Mouse (Mus musculus) layer of hippocampus, adult 11-12 months (tissue): ENCODE results near the gene Nfkbie.

ENCODE experiments used
- DNase-seq: peaks from one replicate; pipeline ENCODE4 v3.0.0; 2022; ENCODE audit warnings: low spot score

Gene Nfkbie

DNA sequence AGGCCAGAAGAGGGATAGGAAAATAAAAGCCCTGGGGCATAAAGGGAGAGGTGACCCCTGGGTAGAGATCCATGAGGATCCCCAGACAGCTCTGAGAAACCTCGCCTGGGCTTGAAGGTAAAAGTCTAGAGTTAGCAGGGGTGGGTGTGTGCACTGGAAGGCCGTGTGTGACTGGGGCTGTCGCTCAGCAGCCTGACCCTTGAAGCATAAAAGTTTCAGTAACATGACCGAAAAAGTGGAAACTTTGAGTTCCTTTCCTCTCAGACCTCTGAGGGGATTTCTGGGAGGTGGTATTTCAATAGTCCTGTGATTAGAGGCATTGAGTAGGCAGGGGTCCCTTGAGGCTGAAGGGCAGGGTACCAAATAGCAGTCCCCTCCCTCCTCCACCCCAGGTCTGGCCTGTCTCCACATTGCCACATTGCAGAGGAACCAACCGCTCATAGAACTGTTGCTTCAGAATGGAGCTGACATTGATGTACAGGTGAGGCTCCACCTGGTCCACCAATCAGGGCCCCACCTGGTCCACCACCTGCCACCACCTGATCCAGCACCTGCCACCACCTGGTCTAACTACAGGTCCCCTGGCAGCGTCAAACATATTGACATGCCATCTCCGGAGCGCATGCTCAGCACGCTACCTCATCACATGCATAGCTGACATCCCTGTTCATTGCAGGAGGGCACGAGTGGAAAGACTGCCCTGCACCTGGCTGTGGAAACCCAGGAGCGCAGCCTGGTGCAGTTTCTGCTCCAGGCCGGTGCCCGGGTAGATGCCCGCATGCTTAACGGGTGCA lies 4.4 kb downstream of the Nfkbie start:
- DNase-seq = no peak

DNA sequence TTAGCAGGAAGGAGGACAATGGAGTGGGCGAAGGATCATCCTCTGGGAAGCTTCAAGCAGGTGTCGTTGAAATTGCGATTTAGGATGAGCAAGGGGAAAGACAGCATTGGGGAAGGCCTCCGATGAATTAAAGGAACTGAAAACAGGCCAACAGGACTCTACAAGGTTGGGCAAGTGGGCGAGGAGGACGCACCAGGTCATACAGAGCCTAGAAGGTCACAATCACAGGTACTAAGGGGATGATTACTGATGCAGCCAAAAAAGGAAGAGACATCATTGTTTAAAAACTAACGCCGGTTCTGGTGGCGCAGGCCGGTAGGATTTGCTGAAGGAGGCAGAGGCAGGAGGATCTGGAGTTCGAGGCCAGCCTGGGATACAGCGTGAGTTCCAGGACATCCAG lies 7.7 kb downstream of the Nfkbie start:
- no peak for DNase-seq

DNA sequence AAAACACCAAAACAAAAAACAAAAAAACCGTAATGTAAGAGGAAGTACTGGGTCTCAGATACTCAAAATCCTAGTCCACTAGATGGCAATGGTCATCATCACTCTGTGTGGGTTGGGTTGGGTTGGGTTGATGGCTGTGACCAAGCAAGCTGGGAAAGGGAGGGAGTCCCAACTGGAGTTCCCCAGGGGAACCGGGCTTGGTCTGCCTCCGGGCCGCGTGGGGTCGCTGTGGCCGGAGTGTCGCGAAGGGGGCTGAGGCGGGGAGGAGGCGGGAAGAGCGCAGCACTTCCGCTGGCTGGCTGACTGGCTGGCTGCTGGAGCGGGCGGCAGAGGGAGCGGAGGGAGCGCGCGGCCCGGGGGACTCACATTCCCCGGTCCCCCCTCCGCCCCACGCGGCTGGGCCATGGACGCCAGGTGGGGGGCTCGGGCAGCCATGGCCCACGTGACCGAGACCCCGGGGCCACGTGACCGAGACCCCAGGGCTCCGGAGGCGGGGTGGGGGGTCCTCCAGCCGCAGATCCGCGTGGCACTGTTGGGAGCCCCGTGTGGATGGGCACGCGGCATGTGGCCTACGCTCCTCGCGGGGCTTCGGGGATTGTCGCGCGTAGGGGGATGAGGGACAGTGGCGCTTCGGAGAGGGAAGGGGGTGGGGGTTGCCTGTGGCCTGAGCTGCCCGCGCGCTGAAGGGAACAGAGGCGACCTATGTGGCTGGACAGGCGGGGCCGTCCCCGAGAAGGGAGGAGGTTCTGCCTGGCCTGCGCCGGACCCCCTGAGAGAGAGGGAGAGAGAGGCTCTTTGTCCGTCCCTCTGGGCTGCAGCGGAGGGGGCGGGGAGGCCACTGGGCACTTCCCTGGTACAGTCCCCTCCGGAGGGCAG lies 8.4 kb downstream of the Nfkbie start, which contains the start of gene Slc35b2:
Slc35b2 (plus strand) TSS at position 220 of the 876 bp plus-strand sequence.
- DNase-seq = peak; percentile 89

DNA sequence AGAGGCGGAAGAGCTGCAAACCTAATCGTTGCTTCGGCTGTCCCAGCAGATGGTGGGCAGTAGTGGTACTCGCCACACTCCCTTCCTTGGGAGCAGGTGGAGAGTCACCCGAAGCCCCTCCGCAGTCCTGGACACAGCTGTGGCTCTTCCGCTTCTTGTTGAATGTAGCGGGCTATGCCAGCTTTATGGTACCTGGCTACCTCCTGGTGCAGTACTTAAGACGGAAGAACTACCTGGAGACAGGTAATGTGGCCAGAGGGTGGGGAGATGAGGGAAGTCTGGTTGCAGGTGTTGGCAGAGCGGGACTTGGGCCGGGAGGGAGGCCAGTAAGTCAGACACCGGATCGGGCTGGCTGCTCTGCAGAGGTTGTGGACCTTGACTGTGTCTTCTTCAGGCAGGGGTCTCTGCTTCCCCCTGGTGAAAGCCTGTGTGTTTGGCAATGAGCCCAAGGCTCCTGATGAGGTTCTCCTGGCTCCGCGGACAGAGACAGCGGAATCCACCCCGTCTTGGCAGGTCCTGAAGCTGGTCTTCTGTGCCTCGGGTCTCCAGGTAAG lies 9.1 kb downstream of the Nfkbie start:
- no peak for DNase-seq

DNA sequence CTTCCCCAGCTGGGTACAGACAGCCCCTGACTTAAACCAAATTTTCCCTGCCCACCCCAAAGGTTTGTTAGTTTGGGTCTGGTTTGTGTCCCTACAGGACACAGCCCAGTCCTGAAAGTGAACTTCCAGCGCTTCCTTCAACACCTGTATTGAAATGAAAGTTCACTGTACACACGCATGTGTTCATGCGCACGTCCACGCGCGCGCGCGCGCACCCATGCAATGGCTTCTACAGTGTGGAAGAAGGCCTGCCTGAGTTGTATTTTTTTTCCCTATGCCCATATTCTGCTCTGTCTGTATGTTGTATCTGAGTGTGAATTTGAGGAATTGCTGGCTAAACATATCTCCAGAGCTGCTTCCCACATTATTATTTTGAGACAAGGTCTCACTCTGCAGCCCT lies 9.6 kb downstream of the Nfkbie start:
- DNase-seq = no peak

DNA sequence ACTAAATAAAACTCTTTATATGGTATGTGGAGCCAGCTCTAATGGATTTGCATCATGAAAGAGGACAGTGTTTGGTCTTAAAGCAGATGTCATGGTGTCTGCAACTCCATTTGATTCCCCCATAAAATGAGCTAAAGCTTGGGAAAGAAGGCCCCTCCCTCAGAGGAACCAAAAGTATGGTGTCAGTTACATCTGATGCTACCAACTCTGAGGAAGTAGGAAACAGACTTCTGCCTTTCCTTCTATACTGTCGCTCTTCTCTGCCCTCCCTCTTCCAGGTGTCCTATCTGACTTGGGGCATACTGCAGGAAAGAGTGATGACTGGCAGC lies 10.5 kb downstream of the Nfkbie start:
- no peak for DNase-seq

DNA sequence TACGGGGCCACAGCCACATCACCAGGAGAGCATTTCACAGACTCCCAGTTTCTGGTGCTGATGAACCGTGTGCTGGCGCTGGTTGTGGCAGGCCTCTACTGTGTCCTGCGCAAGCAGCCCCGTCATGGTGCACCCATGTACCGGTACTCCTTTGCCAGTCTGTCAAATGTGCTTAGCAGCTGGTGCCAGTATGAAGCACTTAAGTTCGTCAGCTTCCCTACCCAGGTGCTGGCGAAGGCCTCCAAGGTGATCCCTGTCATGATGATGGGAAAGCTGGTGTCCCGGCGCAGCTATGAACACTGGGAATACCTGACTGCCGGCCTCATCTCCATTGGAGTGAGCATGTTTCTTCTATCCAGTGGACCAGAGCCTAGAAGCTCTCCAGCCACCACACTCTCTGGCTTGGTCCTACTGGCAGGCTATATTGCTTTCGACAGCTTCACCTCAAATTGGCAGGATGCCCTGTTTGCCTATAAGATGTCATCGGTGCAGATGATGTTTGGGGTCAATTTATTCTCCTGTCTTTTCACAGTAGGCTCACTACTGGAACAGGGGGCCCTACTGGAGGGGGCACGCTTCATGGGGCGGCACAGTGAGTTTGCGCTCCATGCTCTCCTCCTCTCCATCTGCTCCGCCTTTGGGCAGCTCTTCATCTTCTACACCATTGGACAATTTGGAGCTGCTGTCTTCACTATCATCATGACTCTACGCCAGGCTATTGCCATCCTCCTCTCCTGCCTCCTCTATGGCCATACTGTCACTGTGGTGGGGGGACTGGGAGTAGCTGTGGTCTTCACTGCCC lies 11.1 kb downstream of the Nfkbie start:
- no peak for DNase-seq

DNA sequence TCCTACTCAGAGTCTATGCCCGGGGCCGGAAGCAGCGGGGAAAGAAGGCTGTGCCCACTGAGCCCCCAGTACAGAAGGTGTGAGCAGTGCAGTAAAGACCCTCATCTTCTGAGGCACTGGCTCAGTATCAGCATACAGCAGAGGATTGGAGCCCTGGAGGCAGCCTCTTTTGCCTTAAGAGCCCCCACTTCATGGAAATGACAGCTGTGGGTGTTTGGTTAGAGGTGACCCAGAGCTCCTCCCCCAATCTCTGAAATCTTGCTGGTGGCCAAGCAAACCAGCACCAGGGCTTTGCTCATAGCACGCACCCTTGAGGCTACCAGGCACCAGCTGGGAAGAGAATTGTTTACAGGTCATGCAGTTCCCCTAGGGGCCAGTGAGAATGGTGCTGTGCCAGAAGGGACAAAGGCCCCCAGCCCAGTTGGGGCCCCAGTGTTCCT lies 11.7 kb downstream of the Nfkbie start:
- no peak for DNase-seq

DNA sequence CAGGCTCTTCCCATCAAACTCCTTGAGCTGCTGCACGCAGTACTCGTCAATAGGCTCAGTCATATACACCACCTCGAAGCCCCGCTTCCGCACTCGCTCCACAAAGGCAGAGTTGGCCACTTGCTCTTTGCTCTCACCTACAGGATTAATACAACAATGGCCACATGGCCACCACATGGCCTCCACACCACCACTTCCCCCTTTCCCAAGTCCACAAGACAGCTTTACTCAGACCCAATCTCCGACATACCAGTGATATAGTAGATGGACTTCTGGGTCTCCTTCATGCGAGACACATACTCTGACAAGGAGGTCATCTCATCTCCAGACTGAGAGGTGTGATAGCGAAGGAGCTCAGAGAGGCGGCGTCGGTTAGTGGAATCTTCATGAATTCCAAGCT lies 13.5 kb downstream of the Nfkbie start:
- no peak for DNase-seq

DNA sequence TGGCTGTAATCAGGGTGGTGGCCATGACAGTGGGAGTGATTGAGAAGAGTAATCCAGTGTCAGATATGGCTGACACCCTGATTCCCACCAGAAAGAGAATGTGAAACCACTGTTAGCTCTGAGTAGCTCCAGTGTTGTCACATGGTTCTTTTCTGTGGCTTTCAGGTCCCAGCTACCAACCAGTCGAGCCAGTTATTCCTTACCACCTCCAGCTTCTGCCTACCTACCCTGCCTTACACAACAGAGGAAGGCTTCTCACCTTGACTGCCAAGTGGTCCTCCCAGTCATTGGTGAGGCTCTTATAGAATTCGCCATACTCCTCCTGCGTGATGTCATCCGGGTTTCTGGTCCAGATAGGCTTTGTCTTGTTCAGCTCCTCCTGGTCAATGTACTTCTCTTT lies 14.5 kb downstream of the Nfkbie start:
- DNase-seq = no peak

DNA sequence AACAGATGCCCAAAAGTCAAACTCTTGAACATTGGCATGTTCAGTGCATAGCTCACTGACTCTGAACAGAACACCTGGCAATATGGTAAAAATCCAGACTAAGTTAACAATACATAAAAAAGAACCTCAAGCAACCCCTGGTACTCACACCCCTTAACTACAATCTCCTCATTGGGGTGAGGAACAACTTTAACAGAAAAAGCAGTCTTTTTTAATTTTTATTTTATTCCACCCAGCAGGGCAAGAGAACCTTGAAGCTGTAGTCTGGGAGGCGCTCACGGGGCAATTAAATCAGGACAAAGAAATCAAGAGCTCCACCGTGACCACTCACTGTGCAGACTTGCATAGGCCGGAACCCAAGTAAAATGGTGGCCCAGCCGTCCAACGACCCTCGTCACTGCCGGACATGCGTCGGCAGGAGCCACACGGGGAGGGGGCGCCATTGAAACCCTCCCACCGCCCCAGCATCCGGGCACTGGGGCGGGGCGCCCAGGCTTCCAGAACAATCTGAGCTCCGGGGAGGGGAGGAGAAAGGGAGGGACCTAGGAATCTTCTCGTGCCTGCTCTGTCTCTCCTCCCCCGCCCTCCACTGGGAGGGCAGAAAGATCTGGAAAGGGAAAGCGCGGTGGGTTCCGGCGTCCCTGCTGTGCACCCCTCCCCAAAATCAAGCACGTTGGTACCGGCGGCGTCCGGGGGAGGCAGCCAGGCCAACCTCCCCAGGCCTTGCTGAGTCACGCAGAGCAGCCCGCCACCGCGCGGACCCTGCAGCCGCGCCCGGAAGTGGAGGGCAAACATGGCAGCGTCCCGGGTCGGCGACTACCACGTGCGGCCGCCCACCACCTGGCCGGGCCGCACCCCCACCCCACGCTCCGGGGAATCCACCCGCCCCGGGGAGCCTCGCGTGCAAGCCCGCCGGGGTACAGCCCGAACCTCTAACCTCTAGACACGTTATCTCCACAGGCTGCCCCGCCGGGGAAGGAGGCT lies 16.9 kb downstream of the Nfkbie start:
- peak; percentile 74 for DNase-seq

DNA sequence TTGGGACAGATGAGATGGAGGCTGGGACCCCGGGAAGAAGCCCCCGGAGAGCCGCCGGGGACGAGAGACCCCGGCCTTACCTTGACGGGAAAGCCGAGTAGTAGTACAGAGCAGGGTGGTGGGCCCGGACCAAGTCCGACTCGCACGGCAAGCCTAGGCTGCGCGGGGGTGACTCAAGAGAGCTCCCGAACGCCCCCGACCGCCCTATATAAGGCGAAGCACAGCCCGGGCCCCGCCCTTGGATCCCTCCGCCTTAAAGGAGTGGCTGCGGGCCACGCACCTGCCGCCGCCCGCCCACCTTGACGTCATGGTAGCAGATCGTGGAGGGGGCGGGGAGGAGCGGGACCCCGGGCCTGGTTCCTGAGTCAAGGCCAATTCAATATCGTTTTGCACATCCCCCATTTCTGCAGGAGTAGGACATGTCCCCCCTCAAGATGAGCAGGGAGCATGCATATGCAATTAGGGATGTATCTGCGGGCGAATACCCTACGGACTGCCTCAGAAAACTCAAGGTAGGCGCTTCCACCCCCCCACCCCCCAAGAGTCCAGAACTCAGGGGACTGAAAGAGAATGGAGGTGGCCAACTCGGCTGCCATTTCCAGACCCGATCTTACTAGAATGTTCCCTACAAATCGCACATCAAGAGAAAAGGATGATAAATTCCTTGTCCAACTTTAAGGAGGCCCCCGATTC lies 17.7 kb downstream of the Nfkbie start, which contains the start of gene Hsp90ab1:
Hsp90ab1 (minus strand) TSS at position 185 of the 693 bp plus-strand sequence.
- peak; percentile 99 for DNase-seq

DNA sequence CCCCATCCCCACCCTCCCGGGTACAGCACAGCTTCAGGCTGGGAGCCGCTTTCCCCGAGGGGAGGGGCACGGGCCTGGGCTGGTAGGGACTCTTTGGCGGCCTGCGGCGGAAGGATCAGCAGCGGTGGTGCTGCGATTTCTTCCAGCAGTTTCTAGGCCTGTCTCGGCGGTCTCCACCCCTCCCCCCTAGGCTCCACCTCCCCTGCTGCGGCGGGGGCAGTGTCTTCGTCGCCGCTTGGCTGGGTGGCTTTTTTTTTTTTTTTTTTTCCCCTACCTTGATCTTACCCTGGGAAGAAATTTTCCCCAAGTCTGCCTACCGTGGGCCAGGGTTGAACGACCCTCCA lies 18.2 kb downstream of the Nfkbie start:
- DNase-seq = peak; percentile 98

DNA sequence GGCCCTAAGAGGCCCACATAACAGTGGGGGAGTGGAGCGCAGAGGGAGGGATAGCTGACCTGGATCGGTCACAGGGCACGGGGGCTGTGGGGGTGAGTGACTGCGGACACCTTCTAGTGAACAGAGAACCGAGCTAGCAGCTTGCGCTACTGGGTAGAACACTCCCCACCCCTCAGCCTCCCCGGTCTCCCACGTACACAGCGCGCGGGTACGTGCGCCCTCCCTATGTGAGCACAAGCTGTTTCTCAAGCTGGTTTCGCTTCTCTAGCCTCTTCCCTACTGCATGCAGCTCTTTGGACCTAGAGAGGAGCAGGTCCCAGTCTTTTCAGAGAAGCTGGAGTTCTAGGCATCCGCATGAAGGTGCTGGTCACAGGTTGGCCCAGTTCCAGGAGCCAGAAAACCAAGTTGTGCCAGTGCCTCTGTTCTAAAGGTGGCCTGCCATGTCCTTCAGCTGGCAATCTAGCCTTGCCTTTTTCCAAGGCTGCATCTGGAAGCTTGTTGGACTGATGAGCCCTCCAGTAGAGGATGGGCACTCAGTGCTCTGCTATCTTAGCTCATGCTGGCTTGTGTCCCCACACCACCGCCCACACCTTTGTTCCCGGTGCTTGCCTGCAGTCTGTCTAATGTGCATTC lies 18.7 kb downstream of the Nfkbie start:
- peak; percentile 86 for DNase-seq

DNA sequence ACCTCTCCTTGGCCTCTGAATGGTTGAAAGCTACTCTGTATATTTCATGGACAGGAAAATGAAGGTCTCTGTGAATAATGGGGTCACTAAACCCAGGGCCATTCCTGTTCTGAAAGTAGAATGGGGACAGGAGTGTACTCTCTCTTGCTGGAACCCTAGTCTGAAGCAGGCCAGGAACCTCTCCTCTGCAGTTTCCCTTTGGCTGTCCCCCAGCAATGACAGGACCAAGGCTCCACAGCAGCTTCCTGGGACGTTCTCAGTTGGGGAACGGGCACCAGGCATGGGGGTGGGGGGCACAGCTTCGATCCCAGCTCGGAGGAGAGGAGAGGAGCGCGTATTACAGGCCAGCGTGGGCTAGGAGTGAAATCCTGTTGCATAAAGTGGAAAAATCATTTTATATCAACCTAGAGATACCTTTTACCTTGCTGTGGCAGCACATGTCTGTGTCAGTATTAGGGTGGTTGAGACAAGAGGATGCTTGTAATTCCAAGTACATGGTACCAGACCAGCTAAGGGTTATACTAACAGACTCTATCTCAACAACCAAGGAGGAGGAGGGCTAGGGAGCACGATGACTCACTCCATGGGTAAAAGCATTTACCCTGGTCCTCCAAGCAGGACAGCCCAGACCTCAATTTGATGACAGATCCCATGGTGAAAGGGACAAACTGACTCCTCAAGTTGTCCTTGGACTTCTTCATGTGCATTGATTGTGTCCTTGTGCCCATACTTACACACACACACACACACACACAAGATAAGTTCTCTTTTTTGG lies 19.8 kb downstream of the Nfkbie start:
- DNase-seq = no peak

DNA sequence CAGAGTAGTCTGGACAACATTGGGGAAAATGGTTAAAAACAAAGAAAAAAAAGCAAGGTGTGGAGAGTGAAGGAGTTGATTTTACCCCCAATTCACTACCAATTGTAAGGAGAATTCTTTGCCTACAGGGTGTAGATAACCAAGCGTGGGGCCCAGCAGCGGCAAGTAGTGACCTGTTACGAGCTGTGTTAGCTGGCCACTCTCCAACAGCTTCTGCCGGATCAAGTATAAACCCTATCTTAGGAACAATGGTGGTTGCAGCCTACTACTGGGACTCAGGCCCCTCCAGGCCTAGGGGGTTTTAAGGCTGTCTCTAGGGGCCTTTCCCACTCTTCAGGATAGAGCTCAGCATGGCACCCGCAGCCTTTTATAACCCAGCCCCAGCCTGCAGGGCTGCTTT lies 22.7 kb downstream of the Nfkbie start:
- DNase-seq = no peak

DNA sequence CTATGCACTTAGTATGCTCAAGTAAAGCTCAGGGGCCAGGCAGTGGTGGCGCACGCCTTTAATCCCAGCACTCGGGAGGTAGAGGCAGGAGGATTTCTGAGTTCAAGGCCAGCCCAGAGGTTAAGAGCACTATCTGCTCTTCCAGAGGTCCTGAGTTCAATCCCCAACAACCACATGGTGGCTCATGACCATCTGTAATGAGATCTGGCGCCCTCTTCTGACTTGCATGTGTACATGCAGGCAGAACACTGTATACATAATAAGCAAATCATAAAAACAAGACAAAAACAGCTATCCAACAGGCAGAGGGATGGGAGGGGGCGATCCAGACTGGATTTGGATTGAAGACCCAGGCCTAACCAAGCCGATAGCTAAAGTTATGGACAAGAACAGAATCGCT lies 23.3 kb downstream of the Nfkbie start:
- no peak for DNase-seq

DNA sequence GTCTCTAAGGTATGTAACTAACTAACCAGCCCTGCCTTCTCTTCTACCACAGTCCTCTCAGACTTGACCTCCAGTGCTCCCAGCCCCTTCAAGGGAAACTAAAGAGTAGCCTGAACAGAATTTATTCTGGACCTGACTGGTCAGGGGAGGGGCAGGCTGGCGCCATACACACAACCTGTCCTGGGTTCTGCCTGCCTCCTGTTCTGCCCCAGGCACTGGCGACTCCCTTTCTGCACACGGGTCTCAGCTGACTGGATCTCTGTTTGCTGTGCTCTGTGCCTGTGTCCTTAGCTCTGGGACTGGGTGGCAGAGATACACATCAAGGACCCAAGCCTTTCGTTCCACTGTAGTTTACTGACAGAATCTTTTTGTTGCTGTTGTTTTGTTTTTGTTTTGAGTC lies 24.1 kb downstream of the Nfkbie start:
- DNase-seq = no peak

DNA sequence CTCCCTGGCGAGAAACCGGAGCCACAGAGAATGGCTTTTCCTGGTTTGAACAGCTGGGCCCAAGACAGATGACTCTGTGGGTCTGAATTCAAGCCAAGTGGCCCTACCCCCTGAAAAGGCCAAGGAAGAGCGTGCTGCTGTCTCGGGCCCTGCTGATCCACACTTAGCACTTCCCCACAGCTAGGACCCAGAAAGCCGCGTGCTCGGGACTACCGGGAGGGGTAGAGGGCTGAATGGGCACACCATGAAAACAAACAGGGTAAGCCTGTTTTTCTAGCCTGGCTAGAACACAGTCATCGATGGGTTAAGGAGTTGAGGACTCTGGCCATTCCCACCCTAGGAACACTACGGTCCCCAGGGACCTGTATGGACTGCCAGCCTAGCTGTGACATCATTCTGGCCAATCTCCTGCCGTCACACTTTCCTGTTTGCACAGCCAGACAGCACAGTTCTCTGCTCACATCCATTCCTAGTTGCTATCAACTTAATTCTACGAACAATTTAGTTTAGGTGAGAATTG lies 25.5 kb downstream of the Nfkbie start:
- no peak for DNase-seq
